Mouse (Mus musculus) spleen, adult 18-20 months (tissue): ENCODE data around the gene Arx.

ENCODE experiments used
- DNase-seq, 2 experiments: peaks; one replicate each; pipeline ENCODE4 v3.0.0; 2022; ENCODE audit warnings: mixed read lengths in 2 of 2

Gene Arx

GRCm38 (mm10) chrX:93286291-93286893 lies at the start of gene Arx:
Gene Arx (plus strand): TSS chrX:93286445.
- peak in 1 of 2 experiments; percentile 17 for DNase-seq

- DNase-seq: no peak
These were observed 34.9 kb upstream of the Arx start for GRCm38 (mm10) chrX:93251329-93251728.

GRCm38 (mm10) chrX:93275689-93276088 lies 10.6 kb upstream of the Arx start:
- no peak for DNase-seq

- no peak for DNase-seq
These were observed 6.3 kb upstream of the Arx start for GRCm38 (mm10) chrX:93279940-93280339.

GRCm38 (mm10) chrX:93281028-93281723 lies 5.1 kb upstream of the Arx start:
- peak in 1 of 2 experiments; percentile 38 for DNase-seq

- no peak for DNase-seq
These were observed 4.5 kb upstream of the Arx start for GRCm38 (mm10) chrX:93281756-93282155.

- DNase-seq: no peak
These were observed 1.2 kb upstream of the Arx start for GRCm38 (mm10) chrX:93285091-93285490.

GRCm38 (mm10) chrX:93288339-93288738 lies 2.1 kb downstream of the Arx start:
- no peak for DNase-seq

- DNase-seq: no peak
These were observed 2.8 kb downstream of the Arx start for GRCm38 (mm10) chrX:93289076-93289475.

GRCm38 (mm10) chrX:93289851-93290380 lies 3.7 kb downstream of the Arx start:
- DNase-seq: no peak

- DNase-seq: no peak
These were observed 5.8 kb downstream of the Arx start for GRCm38 (mm10) chrX:93292031-93292430.

- DNase-seq: no peak
These were observed 8.7 kb downstream of the Arx start for GRCm38 (mm10) chrX:93294736-93295490.

- no peak for DNase-seq
These were observed 9.6 kb downstream of the Arx start for GRCm38 (mm10) chrX:93295819-93296218.

GRCm38 (mm10) chrX:93297001-93297441 lies 10.8 kb downstream of the Arx start:
- DNase-seq: no peak

GRCm38 (mm10) chrX:93299046-93299626 lies 12.9 kb downstream of the Arx start:
- DNase-seq: no peak

- DNase-seq: no peak
These were observed 13.5 kb downstream of the Arx start for GRCm38 (mm10) chrX:93299771-93300170.

- no peak for DNase-seq
These were observed 14.1 kb downstream of the Arx start for GRCm38 (mm10) chrX:93300183-93300815.

- DNase-seq: no peak
These were observed 15.6 kb downstream of the Arx start for GRCm38 (mm10) chrX:93301798-93302197.

GRCm38 (mm10) chrX:93305780-93306179 lies 19.5 kb downstream of the Arx start:
- no peak for DNase-seq

- no peak for DNase-seq
These were observed 31.3 kb downstream of the Arx start for GRCm38 (mm10) chrX:93317577-93317976.

- DNase-seq: no peak
These were observed 33.7 kb downstream of the Arx start for GRCm38 (mm10) chrX:93319979-93320378.

GRCm38 (mm10) chrX:93321336-93321735 lies 35.1 kb downstream of the Arx start:
- DNase-seq: no peak
